Mouse (Mus musculus): ENCODE results near the gene Lsamp. TPM values are rescaled to one million over a fixed set of nuclear protein-coding genes. Genes with fewer than 3 reads are reported as not detected.

Lsamp gene
- total and polyA plus RNA-seq, 3 experiments, result not detected

- Histone ChIP-seq H3K36me3 (replicated peaks in 1 of 2; ENCODE audit: control insufficient read depth in 1 of 2, insufficient read depth in 1 of 2, low read length in 1 of 2) (no peaks in the 10 kb centered on the region), H3K4me1 (ENCODE audit: control insufficient read depth in 1 of 2, insufficient read depth in 2 of 2) (no peaks in the 10 kb centered on the region), H3K9ac (ENCODE audit: insufficient read depth, low read depth) (no peak overlapping the region), H3K27me3 (replicated peaks) (no peaks in the 10 kb centered on the region), H3K27ac (ENCODE audit: insufficient read depth, low read depth) (no peak overlapping the region), H3K4me2 (ENCODE audit: insufficient read depth, low read depth, poor library complexity, severe bottlenecking) (no peak overlapping the region), H3K4me3 (replicated peaks in 1 of 3; ENCODE audit: low read depth in 2 of 3, low read length in 2 of 3, poor library complexity in 1 of 3) (no peak overlapping the region), H3K79me2 (replicated peaks; ENCODE audit: control insufficient read depth, extremely low read depth, insufficient read depth, poor library complexity, severe bottlenecking) (no peaks in the 10 kb centered on the region), H3K9me3 (replicated peaks; ENCODE audit: low read length) (peaks cover 65% of the 10 kb centered on the region)
- no peak for DNase-seq (ENCODE audit: extremely low read depth)
- in situ Hi-C loops (cut with MboI; ENCODE audit: low pct_ligation_motif_present, low pct_unique_long_range_greater_than_20kb, low sequenced_read_pairs), result no loop called here
- TF ChIP-seq BHLHE40 (IDR thresholded peaks at IDR 0.05; ENCODE audit: low read depth, low read length) (no peak), NELFE (IDR thresholded peaks at IDR 0.05; ENCODE audit: low read depth, low read length) (no peak), KAT2A (IDR thresholded peaks at IDR 0.05; ENCODE audit: insufficient replicate concordance, low read length) (no peak), USF1 (IDR thresholded peaks at IDR 0.05; ENCODE audit: low read depth, low read length) (no peak), MEF2A (IDR thresholded peaks at IDR 0.05; ENCODE audit: borderline replicate concordance, low read depth, low read length) (no peak), E2F4 (IDR thresholded peaks at IDR 0.05; ENCODE audit: insufficient replicate concordance, low read depth, low read length) (no peak), RAD21 (IDR thresholded peaks at IDR 0.05; ENCODE audit: low read depth, low read length) (no peak)
- dilution Hi-C loops (cut with MboI; ENCODE audit: extremely low pct_ligation_motif_present, extremely low pct_unique_long_range_greater_than_20kb, low sequenced_read_pairs), result no loop called here
Observed at GRCm38 (mm10) chr16:41090092-41090491, 1105.9 kb downstream of the Lsamp start.

GRCm38 (mm10) chr16:41091259-41091658 is 1107.1 kb downstream of the Lsamp start:
- H3K9me3 ChIP-seq (replicated peaks; ENCODE audit: low read length), result peaks cover 62% of the 10 kb centered on the region
- H3K79me2 ChIP-seq (replicated peaks; ENCODE audit: control insufficient read depth, extremely low read depth, insufficient read depth, poor library complexity, severe bottlenecking), result no peaks in the 10 kb centered on the region
- H3K27ac ChIP-seq (ENCODE audit: insufficient read depth, low read depth), result no peak overlapping the region
- no peaks in the 10 kb centered on the region for H3K4me1 ChIP-seq (ENCODE audit: control insufficient read depth in 1 of 2, insufficient read depth in 2 of 2)
- no peak for DNase-seq (ENCODE audit: extremely low read depth)
- H3K36me3 ChIP-seq (replicated peaks in 1 of 2; ENCODE audit: control insufficient read depth in 1 of 2, insufficient read depth in 1 of 2, low read length in 1 of 2), result no peaks in the 10 kb centered on the region
- no peak overlapping the region for H3K4me2 ChIP-seq (ENCODE audit: insufficient read depth, low read depth, poor library complexity, severe bottlenecking)
- H3K27me3 ChIP-seq (replicated peaks), result no peaks in the 10 kb centered on the region
- in situ Hi-C loops (cut with MboI; ENCODE audit: low pct_ligation_motif_present, low pct_unique_long_range_greater_than_20kb, low sequenced_read_pairs), result no loop called here
- TF ChIP-seq ZC3H11A (IDR thresholded peaks at IDR 0.05; ENCODE audit: low read depth, low read length) (no peak), MAX (IDR thresholded peaks at IDR 0.05; ENCODE audit: low read length) (no peak), SMC3 (IDR thresholded peaks at IDR 0.05; ENCODE audit: low read depth, low read length) (no peak), MXI1 (IDR thresholded peaks at IDR 0.05; ENCODE audit: low read depth, low read length) (no peak), RCOR1 (conservative IDR thresholded peaks at IDR 0.05; ENCODE audit: low read depth, low read length) (no peak), JUND (conservative IDR thresholded peaks at IDR 0.05; ENCODE audit: low read depth, low read length) (no peak), EP300 (IDR thresholded peaks at IDR 0.05; ENCODE audit: low read length) (no peak), ZMIZ1 (IDR thresholded peaks at IDR 0.05; ENCODE audit: low read depth, low read length) (no peak), ZNF384 (IDR thresholded peaks at IDR 0.05; ENCODE audit: low read depth, low read length) (no peak), NRF1 (IDR thresholded peaks at IDR 0.05; ENCODE audit: low read depth, low read length) (no peak), JUN (IDR thresholded peaks at IDR 0.05; ENCODE audit: insufficient read depth, low read depth, low read length) (no peak), CTCF (conservative IDR thresholded peaks at IDR 0.05 in 1 of 2, IDR thresholded peaks at IDR 0.05 in 1 of 2; ENCODE audit: low read depth in 2 of 2, low read length in 2 of 2) (no peak)
- H3K9ac ChIP-seq (ENCODE audit: insufficient read depth, low read depth), result no peak overlapping the region
- dilution Hi-C loops (cut with MboI; ENCODE audit: extremely low pct_ligation_motif_present, extremely low pct_unique_long_range_greater_than_20kb, low sequenced_read_pairs), result no loop called here
- H3K4me3 ChIP-seq (replicated peaks in 1 of 3; ENCODE audit: low read depth in 2 of 3, low read length in 2 of 3, poor library complexity in 1 of 3), result no peak overlapping the region
